Mouse (Mus musculus) 3134 (cell line): ENCODE results near the gene Vrk1.
A peak's percentile ranks its signal among the peaks of the same experiment; 100 is the strongest.

Experiments
- DNase-seq: peaks from one replicate; pipeline ENCODE4 v3.0.0-alpha.2; 2011; ENCODE audit warnings: low spot score; ENCODE audit not compliant: insufficient read length; ENCODE audit errors: extremely low read depth

The Vrk1 gene

GRCm38 (mm10) chr12:106107272-106107671, 97.2 kb downstream of the Vrk1 start:
- DNase-seq = no peak

- no peak for DNase-seq
These were observed 105.3 kb downstream of the Vrk1 start for GRCm38 (mm10) chr12:106115070-106115891.

GRCm38 (mm10) chr12:106115892-106116206, 105.8 kb downstream of the Vrk1 start:
- peak; percentile 60 for DNase-seq

GRCm38 (mm10) chr12:106123276-106123675, 113.2 kb downstream of the Vrk1 start:
- no peak for DNase-seq

- DNase-seq = no peak
These were observed 114.6 kb downstream of the Vrk1 start for GRCm38 (mm10) chr12:106124581-106124980.
